Mouse (Mus musculus): ENCODE data around the gene Hps4. TPM values are rescaled to one million over a fixed set of nuclear protein-coding genes. Genes with fewer than 3 reads are reported as not detected.

Gene Hps4
- polyA plus RNA-seq, 1 experiment from 2014 or later: 18.5 TPM

- Histone ChIP-seq H3K36me3 (ENCODE audit: control insufficient read depth, insufficient read depth, low read length) (peaks cover 30% of the 10 kb centered on the region), H3K4me3 (ENCODE audit: control insufficient read depth in 1 of 2, insufficient read depth in 1 of 2, low read depth in 1 of 2, low read length in 2 of 2) (no peak overlapping the region), H3K4me1 (ENCODE audit: control insufficient read depth in 2 of 2, insufficient read depth in 2 of 2, low read length in 2 of 2) (no peaks in the 10 kb centered on the region), H3K4me2 (ENCODE audit: low read length) (no peak overlapping the region), H3K9ac (ENCODE audit: low read length) (no peak overlapping the region), H3K9me3 (ENCODE audit: control insufficient read depth, low read length) (no peaks in the 10 kb centered on the region), H3K27me3 (ENCODE audit: control insufficient read depth, insufficient read depth, low read length) (no peaks in the 10 kb centered on the region), H3K27ac (replicated peaks in 1 of 2; ENCODE audit: control insufficient read depth in 1 of 2, insufficient read depth in 1 of 2, low read depth in 2 of 2, low read length in 2 of 2) (no peak overlapping the region)
- ATAC-seq (ENCODE audit: insufficient number of reproducible peaks, insufficient read depth, low FRiP score, low read depth): no peak
- 82% methylated on average over 6 of the region's 6 CpGs for WGBS
These were observed 35.8 kb downstream of the Hps4 start for GRCm38 (mm10) chr5:112378716-112379115.

GRCm38 (mm10) chr5:112381154-112381553, 38.3 kb downstream of the Hps4 start:
- H3K27ac ChIP-seq (replicated peaks in 1 of 2; ENCODE audit: control insufficient read depth in 1 of 2, insufficient read depth in 1 of 2, low read depth in 2 of 2, low read length in 2 of 2): no peak overlapping the region
- no peak overlapping the region for H3K9ac ChIP-seq (ENCODE audit: low read length)
- H3K27me3 ChIP-seq (ENCODE audit: control insufficient read depth, insufficient read depth, low read length): no peaks in the 10 kb centered on the region
- ATAC-seq (ENCODE audit: insufficient number of reproducible peaks, insufficient read depth, low FRiP score, low read depth): no peak
- H3K4me3 ChIP-seq (ENCODE audit: control insufficient read depth in 1 of 2, insufficient read depth in 1 of 2, low read depth in 1 of 2, low read length in 2 of 2): no peak overlapping the region
- H3K4me2 ChIP-seq (ENCODE audit: low read length): no peak overlapping the region
- no peaks in the 10 kb centered on the region for H3K4me1 ChIP-seq (ENCODE audit: control insufficient read depth in 2 of 2, insufficient read depth in 2 of 2, low read length in 2 of 2)
- no peaks in the 10 kb centered on the region for H3K9me3 ChIP-seq (ENCODE audit: control insufficient read depth, low read length)
- peaks cover 8% of the 10 kb centered on the region; the same call in 1 of the 2 replicates for H3K36me3 ChIP-seq (ENCODE audit: control insufficient read depth, insufficient read depth, low read length)
- WGBS: 63% methylated on average over 11 of the region's 11 CpGs

GRCm38 (mm10) chr5:112382042-112382441, 39.2 kb downstream of the Hps4 start:
- Histone ChIP-seq H3K36me3 (ENCODE audit: control insufficient read depth, insufficient read depth, low read length) (peaks cover 6% of the 10 kb centered on the region; the same call in 1 of the 2 replicates), H3K27ac (replicated peaks in 1 of 2; ENCODE audit: control insufficient read depth in 1 of 2, insufficient read depth in 1 of 2, low read depth in 2 of 2, low read length in 2 of 2) (no peak overlapping the region), H3K27me3 (ENCODE audit: control insufficient read depth, insufficient read depth, low read length) (no peaks in the 10 kb centered on the region), H3K4me2 (ENCODE audit: low read length) (no peak overlapping the region), H3K4me3 (ENCODE audit: control insufficient read depth in 1 of 2, insufficient read depth in 1 of 2, low read depth in 1 of 2, low read length in 2 of 2) (no peak overlapping the region), H3K4me1 (ENCODE audit: control insufficient read depth in 2 of 2, insufficient read depth in 2 of 2, low read length in 2 of 2) (no peaks in the 10 kb centered on the region), H3K9ac (ENCODE audit: low read length) (no peak overlapping the region), H3K9me3 (ENCODE audit: control insufficient read depth, low read length) (no peaks in the 10 kb centered on the region)
- WGBS: 71% methylated on average over 9 of the region's 9 CpGs
- no peak for ATAC-seq (ENCODE audit: insufficient number of reproducible peaks, insufficient read depth, low FRiP score, low read depth)

GRCm38 (mm10) chr5:112382641-112383330, 39.9 kb downstream of the Hps4 start:
- no peak overlapping the region for H3K27ac ChIP-seq (replicated peaks in 1 of 2; ENCODE audit: control insufficient read depth in 1 of 2, insufficient read depth in 1 of 2, low read depth in 2 of 2, low read length in 2 of 2)
- no peak for ATAC-seq (ENCODE audit: insufficient number of reproducible peaks, insufficient read depth, low FRiP score, low read depth)
- WGBS: 51% methylated on average over 17 of the region's 17 CpGs

GRCm38 (mm10) chr5:112384805-112385472, 42.1 kb downstream of the Hps4 start:
- ATAC-seq (ENCODE audit: insufficient number of reproducible peaks, insufficient read depth, low FRiP score, low read depth): no peak
- Histone ChIP-seq H3K36me3 (ENCODE audit: control insufficient read depth, insufficient read depth, low read length) (no peaks in the 10 kb centered on the region), H3K4me3 (ENCODE audit: control insufficient read depth in 1 of 2, insufficient read depth in 1 of 2, low read depth in 1 of 2, low read length in 2 of 2) (no peak overlapping the region), H3K27ac (replicated peaks in 1 of 2; ENCODE audit: control insufficient read depth in 1 of 2, insufficient read depth in 1 of 2, low read depth in 2 of 2, low read length in 2 of 2) (no peak overlapping the region), H3K27me3 (ENCODE audit: control insufficient read depth, insufficient read depth, low read length) (peaks cover 14% of the 10 kb centered on the region), H3K9ac (ENCODE audit: low read length) (no peak overlapping the region), H3K4me2 (ENCODE audit: low read length) (no peak overlapping the region), H3K4me1 (ENCODE audit: control insufficient read depth in 2 of 2, insufficient read depth in 2 of 2, low read length in 2 of 2) (no peaks in the 10 kb centered on the region), H3K9me3 (ENCODE audit: control insufficient read depth, low read length) (no peaks in the 10 kb centered on the region)
- WGBS: 86% methylated on average over 13 of the region's 13 CpGs

More at GRCm38 (mm10) chr5:112382641-112383330, 39.9 kb downstream of the Hps4 start:
- Histone ChIP-seq H3K4me1 (ENCODE audit: control insufficient read depth in 2 of 2, insufficient read depth in 2 of 2, low read length in 2 of 2) (no peaks in the 10 kb centered on the region), H3K4me2 (ENCODE audit: low read length) (no peak overlapping the region), H3K9me3 (ENCODE audit: control insufficient read depth, low read length) (no peaks in the 10 kb centered on the region), H3K4me3 (ENCODE audit: control insufficient read depth in 1 of 2, insufficient read depth in 1 of 2, low read depth in 1 of 2, low read length in 2 of 2) (no peak overlapping the region), H3K27me3 (ENCODE audit: control insufficient read depth, insufficient read depth, low read length) (no peaks in the 10 kb centered on the region), H3K9ac (ENCODE audit: low read length) (no peak overlapping the region), H3K36me3 (ENCODE audit: control insufficient read depth, insufficient read depth, low read length) (peaks cover 6% of the 10 kb centered on the region; the same call in 1 of the 2 replicates)

GRCm38 (mm10) chr5:112385973-112386372, 43.1 kb downstream of the Hps4 start:
- Histone ChIP-seq H3K4me3 (ENCODE audit: control insufficient read depth in 1 of 2, insufficient read depth in 1 of 2, low read depth in 1 of 2, low read length in 2 of 2) (no peak overlapping the region), H3K9me3 (ENCODE audit: control insufficient read depth, low read length) (no peaks in the 10 kb centered on the region), H3K27ac (replicated peaks in 1 of 2; ENCODE audit: control insufficient read depth in 1 of 2, insufficient read depth in 1 of 2, low read depth in 2 of 2, low read length in 2 of 2) (no peak overlapping the region), H3K4me2 (ENCODE audit: low read length) (no peak overlapping the region), H3K9ac (ENCODE audit: low read length) (no peak overlapping the region), H3K4me1 (ENCODE audit: control insufficient read depth in 2 of 2, insufficient read depth in 2 of 2, low read length in 2 of 2) (no peaks in the 10 kb centered on the region), H3K27me3 (ENCODE audit: control insufficient read depth, insufficient read depth, low read length) (peaks cover 24% of the 10 kb centered on the region), H3K36me3 (ENCODE audit: control insufficient read depth, insufficient read depth, low read length) (no peaks in the 10 kb centered on the region)
- no peak for ATAC-seq (ENCODE audit: insufficient number of reproducible peaks, insufficient read depth, low FRiP score, low read depth)
- 60% methylated on average over 2 of the region's 2 CpGs for WGBS

DNA sequence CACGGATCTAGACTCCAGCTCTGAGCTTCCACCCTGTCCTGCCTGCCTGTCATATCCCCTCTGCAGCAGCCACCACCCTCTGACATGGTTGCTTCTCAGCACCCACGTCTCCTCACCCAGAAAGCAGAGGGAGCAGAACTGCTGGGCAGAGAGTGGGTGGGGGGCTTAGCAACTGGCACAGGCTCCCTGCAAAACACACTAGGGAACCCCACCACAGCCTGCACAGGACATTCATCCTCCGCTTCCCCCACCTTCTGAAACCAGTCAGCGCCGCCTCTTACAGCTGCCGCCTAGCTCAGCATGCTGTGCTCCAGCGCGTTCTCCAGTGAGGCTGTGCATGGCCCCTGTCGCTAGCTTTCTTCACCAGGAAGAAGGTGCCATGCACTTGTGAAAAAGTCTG, 46.5 kb downstream of the Hps4 start:
- Histone ChIP-seq H3K4me1 (ENCODE audit: control insufficient read depth in 2 of 2, insufficient read depth in 2 of 2, low read length in 2 of 2) (no peaks in the 10 kb centered on the region), H3K36me3 (ENCODE audit: control insufficient read depth, insufficient read depth, low read length) (no peaks in the 10 kb centered on the region), H3K4me3 (ENCODE audit: control insufficient read depth in 1 of 2, insufficient read depth in 1 of 2, low read depth in 1 of 2, low read length in 2 of 2) (no peak overlapping the region), H3K27ac (replicated peaks in 1 of 2; ENCODE audit: control insufficient read depth in 1 of 2, insufficient read depth in 1 of 2, low read depth in 2 of 2, low read length in 2 of 2) (no peak overlapping the region), H3K4me2 (ENCODE audit: low read length) (no peak overlapping the region), H3K27me3 (ENCODE audit: control insufficient read depth, insufficient read depth, low read length) (peaks cover 58% of the 10 kb centered on the region), H3K9me3 (ENCODE audit: control insufficient read depth, low read length) (no peaks in the 10 kb centered on the region), H3K9ac (ENCODE audit: low read length) (no peak overlapping the region)
- ATAC-seq (ENCODE audit: insufficient number of reproducible peaks, insufficient read depth, low FRiP score, low read depth): no peak
- WGBS: 73% methylated on average over 9 of the region's 9 CpGs
